Mouse (Mus musculus): Measurements from ENCODE around the gene Shcbp1l. TPM values are rescaled to one million over a fixed set of nuclear protein-coding genes. Genes with fewer than 3 reads are reported as not detected.
A peak's percentile ranks its signal among the peaks of the same experiment; 100 is the strongest.
"Not testable (repeated sequence)": the region's sequence is repeated elsewhere in the genome, so short reads cannot be mapped to it uniquely, and the experiment has no call there.

The Shcbp1l gene
- under 1 TPM; 0.28 to 0.54 (median 0.52) TPM for polyA plus RNA-seq (2017; shearing (Covaris generic))

DNA sequence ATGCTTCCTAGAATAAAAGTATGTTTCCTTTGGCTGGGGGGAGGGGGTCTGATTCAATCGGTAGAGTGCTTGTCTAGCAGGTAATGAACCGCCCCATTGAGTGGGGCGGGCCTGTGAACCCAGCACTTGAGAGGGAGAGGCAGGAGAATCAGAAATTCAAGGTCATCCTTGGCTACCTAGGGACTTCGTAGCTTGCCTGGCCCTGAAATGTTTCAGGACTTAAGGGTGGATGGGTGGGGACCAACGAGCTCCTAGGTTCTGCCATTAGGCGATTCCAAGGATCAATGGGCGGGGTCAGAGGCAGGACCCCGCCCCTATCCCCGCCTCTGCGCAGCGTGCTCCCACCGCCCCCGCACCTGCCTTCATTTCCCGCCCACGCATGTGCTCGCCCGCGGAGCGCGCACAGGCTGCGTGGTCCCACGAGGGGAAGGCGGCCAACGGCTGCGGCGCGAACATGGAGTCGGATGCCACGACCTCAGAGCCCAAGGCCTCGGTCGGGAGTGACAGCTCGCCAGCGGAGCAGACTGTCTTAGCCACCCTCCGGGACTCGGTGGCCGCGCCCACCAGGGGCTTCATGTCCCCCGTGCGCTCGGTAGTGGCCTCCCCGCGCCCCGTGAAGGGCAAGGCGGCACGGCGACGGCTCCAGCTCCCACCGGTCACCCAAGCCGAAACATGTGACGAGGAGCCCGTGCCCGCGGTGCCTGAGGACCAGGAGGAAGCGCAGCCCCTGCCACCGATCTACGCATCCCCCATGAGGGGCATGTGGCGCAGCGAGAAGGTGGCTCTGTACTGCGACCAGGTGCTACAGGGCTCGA is at the start of gene Shcbp1l:
TSS of gene Shcbp1l (plus strand) at position 393 of the 815 bp plus-strand sequence.
- ATAC-seq = peak; percentile 74

DNA sequence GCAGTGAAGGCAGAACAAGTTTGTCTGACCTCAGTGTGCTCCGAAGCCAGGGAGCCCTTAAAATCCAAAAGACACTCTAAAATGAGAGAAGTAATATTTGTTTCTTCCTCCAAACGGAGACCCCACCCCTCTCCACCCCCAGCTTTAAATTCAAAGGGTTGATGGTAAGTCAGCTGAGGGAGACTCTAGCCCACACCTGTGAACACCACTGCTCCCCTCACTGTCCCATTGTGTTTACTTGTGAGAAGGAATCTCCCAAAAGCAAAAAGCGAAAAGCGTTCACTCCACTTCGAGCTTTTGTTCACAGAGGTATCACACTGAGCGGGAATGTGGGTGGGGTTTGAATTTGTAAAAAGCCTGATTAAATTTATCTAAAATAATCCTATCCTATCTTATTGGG is 48.5 kb upstream of the Shcbp1l start:
- no peak for ATAC-seq

DNA sequence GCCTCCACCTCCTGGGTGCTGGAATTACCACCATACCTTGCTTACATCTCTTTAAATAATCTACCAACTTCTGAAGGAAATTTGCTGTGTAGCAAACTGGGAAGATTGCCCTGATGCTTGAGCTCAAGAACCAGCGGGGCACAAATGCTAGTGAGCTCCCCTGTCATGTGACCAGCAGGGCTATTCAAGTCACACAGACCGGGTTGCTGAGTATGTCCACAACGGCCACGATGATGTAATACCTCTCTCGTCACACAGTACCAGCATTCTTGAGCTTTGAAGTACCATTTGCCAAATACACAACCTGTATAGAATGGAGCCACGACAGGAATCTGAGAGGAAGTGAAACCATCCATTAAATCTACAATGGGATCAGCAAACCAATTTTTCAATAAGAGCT is 46.4 kb upstream of the Shcbp1l start:
- ATAC-seq = no peak

DNA sequence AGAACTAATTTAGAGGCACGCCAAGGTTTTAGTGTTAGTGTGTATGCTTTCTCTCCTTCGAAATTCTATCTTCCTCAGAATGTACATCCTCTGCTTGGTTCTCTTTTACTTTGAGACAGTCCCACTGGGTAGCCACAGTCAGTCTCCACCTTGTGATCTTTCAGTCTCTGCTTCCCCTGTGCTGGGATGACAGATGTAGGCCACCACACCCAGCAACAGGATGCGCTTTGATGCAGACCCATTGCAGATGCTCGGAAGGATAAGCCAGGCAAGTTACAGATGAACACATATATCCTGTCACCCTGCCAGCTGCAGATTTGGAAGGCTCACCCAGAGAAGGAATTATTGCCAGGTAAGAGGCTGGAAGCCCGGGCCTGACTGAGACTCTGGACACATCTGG is 45.1 kb upstream of the Shcbp1l start:
- ATAC-seq = peak; percentile 72

DNA sequence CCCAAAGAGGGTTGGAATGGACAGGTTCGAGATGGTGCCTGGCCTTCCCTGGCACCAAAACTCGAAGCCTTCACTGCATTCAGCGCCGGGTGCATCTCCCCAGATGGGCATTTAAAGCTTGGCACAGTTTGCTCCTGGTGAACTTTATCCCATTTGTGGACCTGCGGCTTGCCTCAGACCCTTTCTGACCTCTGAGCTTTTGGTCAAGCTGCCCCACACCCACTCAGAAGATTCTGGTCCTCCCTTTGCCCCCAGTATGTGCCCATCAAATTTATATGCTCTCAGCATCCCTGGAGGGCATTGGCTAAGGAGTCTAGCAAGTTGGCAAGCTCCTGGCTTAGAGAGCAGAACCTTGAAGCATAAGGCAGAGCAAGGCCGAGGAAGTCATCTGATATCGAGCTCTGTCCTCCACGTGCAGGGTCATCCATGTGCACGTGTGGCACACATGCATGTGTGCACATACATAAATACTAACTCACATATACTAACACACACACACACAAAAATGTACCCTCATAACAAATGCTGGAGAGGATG is 44.1 kb upstream of the Shcbp1l start:
- no peak for ATAC-seq

DNA sequence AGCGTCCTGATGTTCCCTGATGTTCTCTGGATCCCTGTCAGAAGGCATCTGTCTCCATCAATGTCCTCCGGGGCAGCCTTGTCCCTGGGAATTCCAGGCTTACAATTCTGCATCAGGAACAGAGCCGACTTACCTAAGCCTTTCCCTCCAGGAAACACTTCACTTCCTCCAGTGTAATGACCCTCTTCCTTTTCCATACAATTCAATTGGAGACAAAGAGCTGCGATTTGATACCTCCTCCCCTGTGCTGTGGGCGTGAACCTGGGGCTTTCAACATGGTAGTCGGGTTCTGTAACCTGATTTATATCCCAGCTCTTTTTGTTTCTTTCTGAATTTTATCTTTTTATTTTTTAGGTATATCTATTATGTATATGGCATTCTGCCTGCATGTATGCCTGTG is 39.9 kb upstream of the Shcbp1l start:
- ATAC-seq = no peak

DNA sequence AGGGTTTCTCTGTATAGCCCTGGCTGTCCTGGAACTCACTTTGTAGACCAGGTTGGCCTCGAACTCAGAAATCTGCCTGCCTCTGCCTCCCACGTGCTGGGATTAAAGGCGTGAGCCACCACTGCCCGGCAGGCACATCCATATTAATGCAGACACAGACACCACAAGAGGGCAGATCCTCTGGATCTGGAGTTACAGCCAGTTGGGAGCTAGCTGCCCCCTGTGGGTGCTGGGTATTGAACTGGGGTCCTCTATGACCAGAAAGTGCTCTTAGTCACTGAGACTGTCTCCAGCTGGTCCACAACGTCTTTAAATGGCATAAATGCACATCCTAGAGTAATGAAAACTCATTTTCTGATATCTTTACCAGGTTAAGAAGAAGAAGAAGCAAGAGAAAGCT is 39.3 kb upstream of the Shcbp1l start:
- ATAC-seq = not testable (repeated sequence)

DNA sequence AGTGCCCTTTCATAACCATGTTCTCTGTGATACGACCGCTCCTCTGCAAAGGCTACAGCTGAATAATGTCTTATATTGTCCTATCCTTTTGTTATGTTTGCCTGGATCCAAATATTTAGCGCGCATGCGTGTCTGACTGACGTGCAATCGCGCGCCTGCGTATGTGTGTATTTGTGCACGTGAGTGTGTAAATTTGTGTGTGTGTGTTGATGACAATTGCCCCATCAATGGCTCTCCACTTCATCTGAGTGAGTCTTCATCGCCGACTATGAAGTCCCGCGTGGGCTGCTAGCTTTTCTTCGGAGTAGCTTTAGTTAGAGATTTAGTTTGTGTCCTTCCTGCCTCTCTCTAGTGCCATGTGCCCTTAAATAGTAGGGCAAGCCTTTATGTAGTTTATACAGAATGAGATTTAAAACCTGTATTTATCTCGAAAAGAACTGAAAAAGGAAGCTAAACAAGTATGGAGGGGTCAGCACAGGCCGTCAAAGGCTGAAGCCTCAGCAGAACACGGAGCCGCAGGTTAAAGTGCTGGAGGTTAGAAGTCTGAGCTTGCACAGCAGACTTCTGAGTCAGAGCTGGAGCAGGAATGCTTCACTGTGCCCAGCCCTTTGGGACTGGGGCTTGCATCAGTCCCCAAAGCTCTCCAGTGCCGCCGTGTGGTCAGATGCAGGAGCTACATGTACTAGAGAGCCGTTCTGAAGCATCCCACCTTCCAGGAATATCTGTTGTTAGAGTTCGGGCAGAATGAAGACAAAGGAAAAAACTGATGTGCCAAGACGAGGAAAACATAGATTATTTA is 38.5 kb upstream of the Shcbp1l start:
- peak; percentile 98 for ATAC-seq

DNA sequence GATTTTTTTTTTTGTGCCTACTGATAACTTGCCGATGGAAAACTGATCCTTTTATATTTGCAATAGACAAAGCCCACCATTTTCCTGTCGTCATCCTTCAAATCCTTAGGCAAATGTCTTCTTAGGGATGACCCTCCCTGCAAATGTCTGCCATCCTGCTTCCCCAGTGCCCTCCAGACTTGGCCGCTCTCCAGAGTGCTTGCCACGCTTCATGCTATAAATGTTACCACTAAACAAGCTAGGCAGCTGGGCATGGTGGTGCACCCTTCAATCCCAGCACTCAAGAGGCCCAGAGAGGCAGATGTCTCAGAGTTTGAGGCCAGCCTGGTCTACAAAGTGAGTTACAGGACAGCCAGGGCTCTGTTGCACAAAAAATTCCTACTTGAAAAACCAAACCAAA is 29.3 kb upstream of the Shcbp1l start:
- not testable (repeated sequence) for ATAC-seq

DNA sequence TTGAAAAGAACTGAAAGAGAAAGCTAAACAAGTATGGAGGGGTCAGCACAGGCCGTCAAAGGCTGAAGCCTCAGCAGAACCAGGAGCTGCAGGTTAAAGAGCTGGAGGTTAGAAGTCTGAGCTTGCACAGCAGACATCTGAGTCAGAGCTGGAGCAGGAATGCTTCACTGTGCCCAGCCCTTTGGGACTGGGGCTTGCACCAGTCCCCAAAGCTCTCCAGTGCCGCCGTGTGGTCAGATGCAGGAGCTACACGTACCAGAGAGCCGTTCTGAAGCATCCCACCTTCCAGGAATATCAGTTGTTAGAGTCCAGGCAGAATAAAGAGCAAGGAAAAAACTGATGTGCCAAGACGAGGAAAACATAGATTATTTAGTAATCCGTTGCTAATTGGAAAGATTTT is 23.2 kb upstream of the Shcbp1l start:
- peak; percentile 90 for ATAC-seq

DNA sequence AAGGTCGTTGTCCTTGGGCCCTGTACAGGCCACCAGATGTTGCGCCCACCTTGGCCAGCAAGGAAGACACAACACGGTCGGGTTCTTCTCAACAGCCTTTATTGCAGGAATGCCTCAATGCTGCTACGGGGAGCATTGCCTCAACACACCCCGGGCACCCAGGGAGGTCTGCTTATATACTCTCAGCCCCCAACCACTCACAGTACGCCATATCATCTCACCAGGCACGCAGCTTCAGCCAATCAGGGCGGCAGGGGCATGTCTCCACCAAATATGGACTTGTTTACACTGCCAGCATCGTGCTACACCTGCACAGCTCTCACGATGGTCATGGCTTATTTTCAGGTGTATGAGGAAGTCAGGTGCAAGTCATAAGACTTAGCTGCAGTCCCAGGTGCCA is 17.3 kb upstream of the Shcbp1l start:
- not testable (repeated sequence) for ATAC-seq

DNA sequence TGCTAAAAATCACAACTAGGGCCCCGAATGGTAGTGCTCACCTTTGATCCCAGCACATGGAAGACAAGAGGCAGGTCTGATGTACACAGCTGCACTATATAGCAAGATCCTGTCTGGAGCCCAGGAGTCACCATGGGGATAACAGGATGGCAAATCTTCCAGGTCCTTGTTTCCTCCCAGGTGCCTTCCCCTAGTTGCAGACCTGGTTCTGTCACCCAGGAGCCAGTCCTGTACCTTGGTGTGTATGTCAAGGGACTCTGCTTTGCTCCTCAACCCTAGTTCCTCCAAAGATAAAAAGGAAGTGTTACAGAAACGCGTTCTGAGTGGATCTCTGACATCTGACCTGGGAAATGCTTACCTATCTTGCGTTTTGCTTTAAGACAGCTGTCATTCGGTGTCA is 16.7 kb upstream of the Shcbp1l start:
- not testable (repeated sequence) for ATAC-seq

DNA sequence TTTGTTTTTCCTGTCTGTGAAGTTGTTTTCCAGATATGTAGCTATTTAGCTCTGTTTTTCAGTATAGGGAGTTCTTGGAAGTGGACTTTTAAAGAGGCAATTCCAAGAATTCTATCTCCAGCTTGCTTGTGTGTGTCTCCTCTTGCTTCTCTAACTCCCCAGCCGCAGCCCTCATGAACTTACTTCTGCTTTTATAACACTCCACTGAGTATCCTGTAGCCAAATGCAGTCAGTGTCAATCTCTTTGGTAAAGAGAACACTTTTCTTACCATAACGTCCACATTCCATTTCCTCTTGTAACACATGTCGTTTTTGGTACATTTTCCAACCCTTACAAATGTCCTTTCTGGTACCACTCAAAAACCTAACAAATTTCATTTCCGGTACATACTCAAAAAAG is 14.0 kb upstream of the Shcbp1l start:
- ATAC-seq = not testable (repeated sequence)

DNA sequence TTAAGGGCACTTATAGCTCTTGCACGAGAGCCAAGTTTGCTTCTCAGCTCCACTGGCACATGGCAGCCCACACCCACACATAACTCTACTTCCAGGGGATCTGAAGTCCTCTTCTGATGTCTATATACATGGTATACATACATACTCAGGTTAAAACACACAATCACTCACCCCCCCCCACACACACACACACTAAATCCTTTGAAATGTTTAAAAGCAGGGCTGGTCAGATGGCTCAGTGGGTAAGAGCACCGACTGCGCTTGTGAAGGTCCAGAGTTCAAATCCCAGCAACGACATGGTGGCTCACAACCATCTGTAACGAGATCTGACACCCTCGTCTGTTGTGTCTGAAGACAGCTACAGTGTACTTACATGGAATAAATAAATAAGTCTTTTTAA is 13.2 kb upstream of the Shcbp1l start:
- no peak for ATAC-seq

DNA sequence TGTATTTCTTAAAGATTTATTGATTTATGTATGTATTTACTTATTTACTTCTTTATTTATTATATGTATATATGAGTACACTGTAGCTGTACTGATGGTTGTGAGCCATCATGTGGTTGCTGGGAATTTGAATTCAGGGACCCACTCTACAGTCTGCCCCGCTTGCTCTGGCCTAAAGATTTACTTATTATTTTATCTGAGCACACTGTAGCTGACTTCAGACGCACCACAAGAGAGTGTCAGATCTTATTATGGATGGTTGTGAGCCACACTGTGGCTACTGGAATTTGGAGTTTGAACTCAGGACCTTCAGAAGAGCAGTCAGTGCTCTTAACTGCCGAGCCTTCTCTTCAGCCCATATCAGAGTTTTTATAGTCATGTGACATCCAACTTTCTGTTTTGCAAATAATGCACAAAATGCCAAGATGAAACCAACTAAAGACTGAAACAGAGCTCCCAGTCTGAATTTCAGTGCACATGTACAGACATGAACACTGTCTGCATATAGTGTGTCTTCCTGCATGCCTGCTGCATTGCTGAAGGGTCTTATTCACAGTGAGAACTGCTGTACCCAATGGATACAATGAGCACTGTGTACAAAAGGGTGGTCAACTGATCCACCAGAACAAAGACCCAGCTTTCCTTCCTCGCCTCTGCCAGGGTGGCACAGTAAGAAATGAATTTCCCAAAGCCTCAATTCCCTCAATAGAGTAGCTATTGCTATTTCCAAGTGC is 12.1 kb upstream of the Shcbp1l start:
- not testable (repeated sequence) for ATAC-seq

DNA sequence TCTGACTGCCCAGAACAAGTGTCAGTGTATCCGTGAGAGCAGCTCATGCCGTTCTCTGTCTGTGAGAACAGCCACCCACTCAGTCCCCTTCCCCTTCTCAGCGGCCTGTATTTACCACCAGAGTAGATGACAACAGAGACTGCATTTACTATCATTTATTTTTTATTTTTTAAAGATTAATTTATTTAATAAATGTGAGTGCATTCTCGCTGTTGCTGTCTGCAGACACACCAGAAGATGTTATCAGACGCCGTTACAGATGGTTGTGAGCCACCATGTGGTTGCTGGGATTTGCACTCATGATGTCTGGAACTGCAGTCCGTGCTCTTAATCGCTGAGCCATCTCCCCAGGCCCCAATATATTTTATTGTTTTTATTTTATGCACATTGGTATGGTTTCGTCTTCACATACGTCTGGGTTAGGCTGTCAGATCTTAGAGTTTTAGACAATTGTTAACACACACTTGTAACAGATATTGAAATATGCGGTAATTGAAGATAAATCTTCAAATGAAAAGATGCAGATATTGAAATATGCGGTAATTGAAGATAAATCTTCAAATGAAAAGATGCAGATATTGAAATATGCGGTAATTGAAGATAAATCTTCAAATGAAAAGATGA is 11.5 kb upstream of the Shcbp1l start:
- ATAC-seq = peak; percentile 36

DNA sequence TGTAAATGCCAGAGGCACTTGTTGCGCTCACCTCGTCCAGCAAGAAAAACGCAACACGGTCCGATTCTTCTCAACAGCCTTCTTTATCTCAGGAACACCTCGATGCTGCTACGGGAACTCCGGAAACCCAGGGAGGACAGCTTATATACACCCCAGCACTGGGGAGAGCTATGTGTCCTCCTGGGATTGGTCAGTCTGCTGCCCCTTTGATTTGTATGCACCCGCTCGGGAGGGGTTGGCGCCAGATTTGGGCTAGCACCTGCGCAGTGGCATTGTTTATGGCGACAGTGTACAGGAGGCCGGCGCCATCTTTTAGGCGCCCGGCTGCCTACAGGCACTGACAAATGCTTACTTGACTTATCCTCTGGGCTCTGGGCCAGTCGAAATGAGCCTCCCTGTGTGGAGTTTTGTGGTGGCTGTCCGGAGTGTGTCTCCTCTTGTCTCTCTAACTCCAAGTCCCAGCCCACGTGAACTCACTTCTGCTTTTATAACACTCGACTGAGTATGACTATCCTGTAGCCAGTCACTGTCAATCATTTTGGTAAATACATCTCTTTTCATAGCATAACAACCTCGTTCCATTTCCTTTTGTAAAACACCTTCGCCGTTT is 10.7 kb upstream of the Shcbp1l start:
- peak; percentile 65 for ATAC-seq

DNA sequence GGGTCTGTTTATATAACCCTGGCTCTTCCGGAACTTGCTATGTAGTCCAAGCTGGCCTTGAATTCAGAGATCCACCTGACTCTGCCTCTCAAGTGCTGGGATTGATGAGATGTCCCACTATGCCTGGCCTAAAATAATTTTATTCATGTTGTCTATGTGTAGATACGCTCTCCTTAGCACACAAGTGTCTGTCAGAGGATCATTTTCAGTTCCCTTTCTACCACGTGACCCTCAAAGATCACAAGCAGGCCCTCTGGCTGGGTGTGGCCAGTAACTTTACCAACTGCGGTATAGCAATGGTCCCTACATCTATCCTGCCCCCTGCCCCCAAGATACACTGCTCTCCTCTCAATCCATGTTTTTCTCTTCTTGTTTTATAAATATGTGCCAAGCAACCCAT is 10.0 kb upstream of the Shcbp1l start:
- ATAC-seq = no peak

DNA sequence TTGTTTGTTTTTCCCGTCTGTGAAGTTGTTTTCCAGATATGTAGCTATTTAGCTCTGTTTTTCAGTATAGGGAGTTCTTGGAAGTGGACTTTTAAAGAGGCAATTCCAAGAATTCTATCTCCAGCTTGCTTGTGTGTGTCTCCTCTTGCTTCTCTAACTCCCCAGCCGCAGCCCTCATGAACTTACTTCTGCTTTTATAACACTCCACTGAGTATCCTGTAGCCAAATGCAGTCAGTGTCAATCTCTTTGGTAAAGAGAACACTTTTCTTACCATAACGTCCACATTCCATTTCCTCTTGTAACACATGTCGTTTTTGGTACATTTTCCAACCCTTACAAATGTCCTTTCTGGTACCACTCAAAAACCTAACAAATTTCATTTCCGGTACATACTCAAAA is 9.2 kb upstream of the Shcbp1l start:
- ATAC-seq = not testable (repeated sequence)

DNA sequence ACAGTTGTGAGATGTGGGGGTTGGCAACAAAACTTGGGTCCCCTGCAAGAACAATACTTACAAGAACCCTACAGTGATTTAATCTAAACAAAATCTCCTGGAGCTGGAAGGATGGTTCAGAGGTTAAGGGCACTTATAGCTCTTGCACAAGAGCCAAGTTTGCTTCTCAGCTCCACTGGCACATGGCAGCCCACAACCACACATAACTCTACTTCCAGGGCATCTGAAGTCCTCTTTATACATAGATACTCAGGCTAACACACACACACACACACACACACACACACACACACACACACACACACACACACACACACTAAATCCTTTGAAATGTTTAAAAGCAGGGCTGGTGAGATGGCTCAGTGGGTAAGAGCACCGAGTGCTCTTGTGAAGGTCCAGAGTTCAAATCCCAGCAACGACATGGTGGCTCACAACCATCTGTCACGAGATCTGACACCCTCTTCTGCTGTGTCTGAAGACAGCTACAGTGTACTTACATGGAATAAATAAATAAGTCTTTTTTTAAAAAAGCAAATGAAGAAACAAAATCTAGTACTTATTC is 8.6 kb upstream of the Shcbp1l start:
- ATAC-seq = not testable (repeated sequence)

DNA sequence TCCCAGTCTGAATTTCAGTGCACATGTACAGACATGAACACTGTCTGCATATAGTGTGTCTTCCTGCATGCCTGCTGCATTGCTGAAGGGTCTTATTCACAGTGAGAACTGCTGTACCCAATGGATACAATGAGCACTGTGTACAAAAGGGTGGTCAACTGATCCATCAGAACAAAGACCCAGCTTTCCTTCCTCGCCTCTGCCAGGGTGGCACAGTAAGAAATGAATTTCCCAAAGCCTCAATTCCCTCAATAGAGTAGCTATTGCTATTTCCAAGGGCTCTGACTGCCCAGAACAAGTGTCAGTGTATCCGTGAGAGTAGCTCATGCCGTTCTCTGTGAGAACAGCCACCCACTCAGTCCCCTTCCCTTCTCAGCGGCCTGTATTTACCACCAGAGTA is 7.2 kb upstream of the Shcbp1l start:
- not testable (repeated sequence) for ATAC-seq

DNA sequence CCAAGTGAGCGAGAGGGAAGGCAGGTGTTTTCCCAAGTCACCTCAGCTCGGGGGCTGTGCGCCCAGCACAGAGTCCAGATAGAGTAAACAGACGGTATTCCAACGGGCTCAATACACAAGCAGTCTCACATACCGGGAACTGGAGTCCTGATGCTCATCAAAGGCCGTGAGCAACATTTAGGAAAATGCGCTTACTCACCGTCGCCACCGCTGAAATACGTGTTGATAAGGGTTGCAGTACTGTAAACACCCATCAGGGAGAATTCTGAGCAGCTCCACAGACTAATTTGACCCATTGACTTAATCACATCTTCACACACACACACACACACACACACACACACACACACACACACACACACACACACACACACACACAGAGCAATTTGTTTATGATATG is 691 bp upstream of the Shcbp1l start:
- peak; percentile 38 for ATAC-seq

Data from inflammation-experienced regulatory T-cells, adult 6 months (primary cell).